Mouse (Mus musculus) G1E (cell line): ENCODE measurements at regions not wholly inside any gene's neighbourhood (a gene's known extent, or its start where the extent isn't known, plus 50 kb on each side); places are given as distances from the start of the nearest gene placed in this dataset.

ENCODE experiments used
- ATAC-seq: 2 replicates; pipeline ENCODE4 v1.8.0; 2016; ENCODE audit warnings: mild to moderate bottlenecking; ENCODE audit not compliant: insufficient number of reproducible peaks, poor library complexity, low FRiP score, severe bottlenecking; ENCODE audit errors: extremely low read depth
- DNase-seq: peaks from one replicate; pipeline ENCODE4 v3.0.0; 2012; ENCODE audit warnings: low spot score
- H3K27me3 ChIP-seq: 2 replicates; pipeline ENCODE4 v1.6.1; 2012; ENCODE audit warnings: mild to moderate bottlenecking, low read length, inconsistent platforms; ENCODE audit not compliant: insufficient read depth
- H3K36me3 ChIP-seq: replicated peaks from 2 replicates; pipeline ENCODE3; 2012; ENCODE audit warnings: mild to moderate bottlenecking, inconsistent platforms
- H3K4me1 ChIP-seq: 2 replicates; pipeline ENCODE4 v1.6.1; 2012; ENCODE audit warnings: low read depth, low read length, inconsistent platforms, mixed read lengths; ENCODE audit not compliant: insufficient read depth
- H3K4me3 ChIP-seq: 2 replicates; pipeline ENCODE4 v1.5.1; 2012; ENCODE audit warnings: low read depth, mild to moderate bottlenecking, inconsistent platforms, low read length, moderate library complexity, mixed read lengths
- H3K9me3 ChIP-seq: replicated peaks from 2 replicates; pipeline ENCODE4 v1.6.1; 2012; ENCODE audit warnings: inconsistent platforms
- CTCF ChIP-seq: IDR thresholded peaks from 2 replicates; pipeline ENCODE4 v1.5.1; 2012; ENCODE audit warnings: low read depth, low read length, inconsistent platforms, mixed read lengths
- GATA1 ChIP-seq: IDR thresholded peaks from 2 replicates; pipeline ENCODE4 v1.6.1; 2012; ENCODE audit warnings: borderline replicate concordance, low read length, inconsistent platforms, mixed read lengths
- GATA2 ChIP-seq: IDR thresholded peaks from 2 replicates; pipeline ENCODE4 v1.6.1; 2012; ENCODE audit warnings: low read depth, low read length, inconsistent platforms, borderline replicate concordance
- POLR2AphosphoS5 ChIP-seq: IDR thresholded peaks from 2 replicates; pipeline ENCODE4 v1.6.1; 2012; ENCODE audit warnings: low read depth, low read length, inconsistent platforms; ENCODE audit not compliant: insufficient replicate concordance
- TAL1 ChIP-seq: conservative IDR thresholded peaks from 2 replicates; pipeline ENCODE4 v1.6.1; 2012; ENCODE audit warnings: low read depth, low read length, inconsistent platforms, mixed read lengths

DNA sequence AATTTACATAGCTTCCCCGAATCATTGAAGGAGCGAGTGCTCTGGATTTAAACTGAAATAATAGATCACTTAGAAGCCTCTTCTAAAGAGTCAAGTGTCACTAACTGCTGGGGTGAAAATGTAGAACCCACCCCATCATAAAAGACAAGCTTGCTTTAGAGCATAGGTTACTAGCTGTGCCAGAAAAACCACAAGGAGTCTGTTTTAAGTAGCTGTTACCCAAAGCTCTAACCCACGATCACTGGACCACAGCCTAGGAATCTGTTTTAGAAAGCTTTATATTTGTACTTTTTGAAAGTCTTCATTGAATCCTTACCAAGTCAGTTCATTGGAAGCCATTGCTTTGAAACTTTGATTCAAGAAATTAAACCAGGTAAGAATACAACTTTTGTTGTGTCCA, 233.7 kb upstream of the Dcn start:
- TF ChIP-seq TAL1 (no peak), CTCF (no peak), GATA2 (no peak), GATA1 (no peak), POLR2AphosphoS5 (no peak)

DNA sequence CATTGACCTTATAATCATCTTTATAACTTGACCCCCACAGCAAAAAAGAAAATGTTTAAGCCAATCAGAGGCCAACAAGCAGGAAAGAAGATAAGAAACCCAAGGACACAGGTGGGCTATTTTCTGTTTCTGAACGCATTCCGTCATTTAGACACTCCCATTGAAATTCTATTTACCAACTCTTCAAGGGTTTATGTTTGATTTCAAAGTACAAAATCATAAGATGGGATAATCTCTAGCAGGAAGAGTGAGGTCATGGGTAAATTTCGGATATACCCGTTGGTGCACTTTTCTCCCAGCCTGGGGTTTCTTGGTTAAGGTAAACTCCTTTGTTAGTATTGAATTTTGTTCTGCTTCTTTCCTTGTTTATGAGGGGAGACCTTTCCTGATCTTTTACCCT, 230.9 kb upstream of the Dcn start:
- peaks cover 13% of the 10 kb centered on the region for H3K9me3 ChIP-seq
- DNase-seq (no peak), ATAC-seq (no peak)
- no peaks in the 10 kb centered on the region for H3K4me1 ChIP-seq
- no peaks in the 10 kb centered on the region for H3K27me3 ChIP-seq
- H3K36me3 ChIP-seq: no peaks in the 10 kb centered on the region
- H3K4me3 ChIP-seq: no peak overlapping the region
- TF ChIP-seq TAL1 (no peak), POLR2AphosphoS5 (no peak), GATA2 (no peak), GATA1 (no peak), CTCF (no peak)

More for the DNA sequence above, 233.7 kb upstream of the Dcn start:
- H3K9me3 ChIP-seq: peaks cover 11% of the 10 kb centered on the region
- H3K27me3 ChIP-seq: no peaks in the 10 kb centered on the region
- no peak for ATAC-seq
- no peaks in the 10 kb centered on the region for H3K4me1 ChIP-seq
- no peak overlapping the region for H3K4me3 ChIP-seq
- no peaks in the 10 kb centered on the region for H3K36me3 ChIP-seq
- DNase-seq: no peak

DNA sequence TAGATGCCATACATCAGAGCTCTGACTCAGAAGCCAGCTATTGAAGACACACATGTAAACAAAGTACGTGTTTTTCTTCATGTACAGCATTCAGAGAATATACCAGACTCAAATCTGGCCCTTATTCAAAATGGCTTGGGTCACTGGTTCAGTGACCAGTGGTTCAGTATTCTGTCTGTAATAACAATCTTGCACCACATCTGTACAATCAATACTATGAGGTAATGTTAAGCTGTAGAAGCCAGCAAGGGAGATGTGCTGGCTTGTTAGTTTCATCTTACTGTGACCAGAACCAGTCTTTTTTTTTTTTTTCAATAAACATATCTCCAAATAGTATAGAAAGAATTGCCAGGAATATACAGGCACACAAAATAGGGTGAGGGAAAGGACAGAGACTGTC, 229.6 kb upstream of the Dcn start:
- Histone ChIP-seq H3K4me1 (no peaks in the 10 kb centered on the region), H3K36me3 (no peaks in the 10 kb centered on the region), H3K9me3 (peaks cover 13% of the 10 kb centered on the region), H3K27me3 (no peaks in the 10 kb centered on the region), H3K4me3 (no peak overlapping the region)
- TF ChIP-seq GATA2: no peak
- no peak for TF ChIP-seq CTCF
- TF ChIP-seq GATA1: no peak
- no peak for TF ChIP-seq POLR2AphosphoS5
- TF ChIP-seq TAL1: no peak
- ATAC-seq (no peak), DNase-seq (no peak)

- no peak for TF ChIP-seq TAL1
- no peak for TF ChIP-seq GATA1
- TF ChIP-seq CTCF: no peak
- no peak for TF ChIP-seq GATA2
- no peak for TF ChIP-seq POLR2AphosphoS5
- DNase-seq: no peak
- Histone ChIP-seq H3K9me3 (peaks cover 15% of the 10 kb centered on the region), H3K36me3 (no peaks in the 10 kb centered on the region), H3K4me1 (no peaks in the 10 kb centered on the region), H3K27me3 (no peaks in the 10 kb centered on the region), H3K4me3 (no peak overlapping the region)
- ATAC-seq: no peak
Observed at GRCm38 (mm10) chr10:97250167-97250566, 229.2 kb upstream of the Dcn start.

GRCm38 (mm10) chr10:97265959-97266517, 213.4 kb upstream of the Dcn start:
- TF ChIP-seq GATA1: no peak
- no peak for TF ChIP-seq POLR2AphosphoS5
- ATAC-seq: no peak

GRCm38 (mm10) chr10:97282416-97282815, 197.0 kb upstream of the Dcn start:
- H3K4me1 ChIP-seq: no peaks in the 10 kb centered on the region
- DNase-seq: no peak

More at GRCm38 (mm10) chr10:97265959-97266517, 213.4 kb upstream of the Dcn start:
- no peak overlapping the region for H3K4me3 ChIP-seq
- peaks cover 11% of the 10 kb centered on the region; the same call in 1 of the 2 replicates for H3K9me3 ChIP-seq
- no peak for DNase-seq
- no peaks in the 10 kb centered on the region for H3K4me1 ChIP-seq
- no peaks in the 10 kb centered on the region for H3K36me3 ChIP-seq
- H3K27me3 ChIP-seq: no peaks in the 10 kb centered on the region

GRCm38 (mm10) chr10:97282841-97283496, 196.4 kb upstream of the Dcn start:
- Histone ChIP-seq H3K9me3 (peaks cover 4% of the 10 kb centered on the region; the same call in 1 of the 2 replicates), H3K4me3 (no peak overlapping the region), H3K4me1 (no peaks in the 10 kb centered on the region), H3K27me3 (no peaks in the 10 kb centered on the region), H3K36me3 (no peaks in the 10 kb centered on the region)
- ATAC-seq (no peak), DNase-seq (no peak)
- TF ChIP-seq GATA1 (no peak), TAL1 (no peak), CTCF (no peak), POLR2AphosphoS5 (no peak), GATA2 (no peak)

More at GRCm38 (mm10) chr10:97282416-97282815, 197.0 kb upstream of the Dcn start:
- H3K4me3 ChIP-seq: no peak overlapping the region
- no peak for ATAC-seq
- peaks cover 4% of the 10 kb centered on the region; the same call in 1 of the 2 replicates for H3K9me3 ChIP-seq
- H3K36me3 ChIP-seq: no peaks in the 10 kb centered on the region
- TF ChIP-seq GATA2 (no peak), TAL1 (no peak), POLR2AphosphoS5 (no peak), CTCF (no peak), GATA1 (no peak)
- H3K27me3 ChIP-seq: no peaks in the 10 kb centered on the region
